Mouse (Mus musculus) layer of hippocampus, postnatal 36 days (tissue): ENCODE measurements at regions not wholly inside any gene's neighbourhood (a gene's known extent, or its start where the extent isn't known, plus 50 kb on each side); places are given as distances from the start of the nearest gene placed in this dataset.

Experiments
- DNase-seq, 2 experiments: peaks; one replicate each; pipeline ENCODE4 v3.0.0; 2022

- DNase-seq: no peak
These were observed 153.6 kb upstream of the A530016L24Rik start for GRCm38 (mm10) chr12:112335641-112336040.

GRCm38 (mm10) chr12:112336691-112337295 is 152.5 kb upstream of the A530016L24Rik start:
- no peak for DNase-seq

- DNase-seq: no peak
These were observed 151.8 kb upstream of the A530016L24Rik start for GRCm38 (mm10) chr12:112337443-112337842.

GRCm38 (mm10) chr12:112338976-112339375 is 150.3 kb upstream of the A530016L24Rik start:
- no peak for DNase-seq

GRCm38 (mm10) chr12:112339481-112340179 is 149.6 kb upstream of the A530016L24Rik start:
- DNase-seq: no peak

- DNase-seq: no peak
These were observed 149.0 kb upstream of the A530016L24Rik start for GRCm38 (mm10) chr12:112340248-112340647.

- no peak for DNase-seq
These were observed 147.3 kb upstream of the A530016L24Rik start for GRCm38 (mm10) chr12:112341726-112342469.

GRCm38 (mm10) chr12:112343064-112343463 is 146.2 kb upstream of the A530016L24Rik start:
- no peak for DNase-seq

GRCm38 (mm10) chr12:112344285-112344684 is 145.0 kb upstream of the A530016L24Rik start:
- no peak for DNase-seq

GRCm38 (mm10) chr12:112345797-112346196 is 143.5 kb upstream of the A530016L24Rik start:
- no peak for DNase-seq

- no peak for DNase-seq
These were observed 141.1 kb upstream of the A530016L24Rik start for GRCm38 (mm10) chr12:112348116-112348515.

- DNase-seq: no peak
These were observed 139.5 kb upstream of the A530016L24Rik start for GRCm38 (mm10) chr12:112349676-112350318.

GRCm38 (mm10) chr12:112350733-112351132 is 138.5 kb upstream of the A530016L24Rik start:
- DNase-seq: no peak

- no peak for DNase-seq
These were observed 125.9 kb upstream of the A530016L24Rik start for GRCm38 (mm10) chr12:112363349-112363748.

- no peak for DNase-seq
These were observed 122.0 kb upstream of the A530016L24Rik start for GRCm38 (mm10) chr12:112367221-112367620.

GRCm38 (mm10) chr12:112368112-112368511 is 121.1 kb upstream of the A530016L24Rik start:
- no peak for DNase-seq

GRCm38 (mm10) chr12:112369581-112370371 is 119.5 kb upstream of the A530016L24Rik start:
- no peak for DNase-seq

GRCm38 (mm10) chr12:112372234-112373050 is 116.8 kb upstream of the A530016L24Rik start:
- DNase-seq: no peak

- DNase-seq: no peak
These were observed 115.3 kb upstream of the A530016L24Rik start for GRCm38 (mm10) chr12:112373966-112374365.

GRCm38 (mm10) chr12:112376236-112376635 is 113.0 kb upstream of the A530016L24Rik start:
- DNase-seq: no peak

GRCm38 (mm10) chr12:112376701-112377100 is 112.5 kb upstream of the A530016L24Rik start:
- DNase-seq: no peak
